Mouse (Mus musculus) heart, adult 9 months (tissue): ENCODE measurements at regions not wholly inside any gene's neighbourhood (a gene's known extent, or its start where the extent isn't known, plus 50 kb on each side); places are given as distances from the start of the nearest gene placed in this dataset.

Experiments
- DNase-seq, 2 experiments: peaks; one replicate each; pipeline ENCODE4 v3.0.0; 2022; ENCODE audit warnings: low spot score in 2 of 2

DNA sequence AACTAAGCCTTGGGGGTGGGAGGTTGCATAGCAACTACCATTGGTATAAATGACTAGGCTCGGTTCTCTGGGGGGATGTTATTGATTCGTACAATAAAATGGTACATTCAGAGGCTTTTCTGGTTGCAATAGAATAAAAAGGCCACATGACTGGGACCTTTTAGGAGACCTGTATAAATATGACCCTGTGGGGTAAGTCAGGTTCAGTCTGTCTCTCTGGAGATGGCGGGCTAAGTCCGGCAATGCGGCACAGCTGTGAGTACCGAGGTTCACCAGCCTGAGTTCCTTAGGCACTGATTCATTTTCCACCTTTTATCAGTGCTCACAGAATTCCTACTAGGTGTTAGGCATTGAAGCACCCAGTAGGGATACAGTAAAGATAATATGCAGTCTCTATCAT lies 115.5 kb downstream of the Qpct start:
- DNase-seq, result no peak

GRCm38 (mm10) chr17:79164874-79165553 lies 113.3 kb downstream of the Qpct start:
- no peak for DNase-seq

GRCm38 (mm10) chr17:79163983-79164382 lies 112.3 kb downstream of the Qpct start:
- DNase-seq, result no peak

DNA sequence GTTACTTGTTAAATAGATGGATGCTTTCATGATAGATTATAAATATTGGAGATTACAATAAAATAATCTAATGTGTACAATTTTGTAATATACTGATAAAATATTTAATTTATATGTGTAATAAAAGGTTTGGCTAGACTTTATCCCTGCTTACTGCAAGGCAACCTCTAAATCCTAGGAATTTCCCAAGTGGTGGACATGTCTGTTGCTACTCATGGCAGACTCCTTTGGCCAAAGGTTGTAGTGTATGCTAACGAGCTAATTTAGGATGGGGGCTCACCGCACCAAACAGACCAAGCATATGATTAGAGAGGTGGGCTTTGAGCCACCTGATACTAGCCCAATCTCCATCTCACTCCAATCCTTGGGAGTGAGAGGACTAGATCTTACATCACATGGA lies 102.4 kb downstream of the Qpct start:
- DNase-seq, result no peak

DNA sequence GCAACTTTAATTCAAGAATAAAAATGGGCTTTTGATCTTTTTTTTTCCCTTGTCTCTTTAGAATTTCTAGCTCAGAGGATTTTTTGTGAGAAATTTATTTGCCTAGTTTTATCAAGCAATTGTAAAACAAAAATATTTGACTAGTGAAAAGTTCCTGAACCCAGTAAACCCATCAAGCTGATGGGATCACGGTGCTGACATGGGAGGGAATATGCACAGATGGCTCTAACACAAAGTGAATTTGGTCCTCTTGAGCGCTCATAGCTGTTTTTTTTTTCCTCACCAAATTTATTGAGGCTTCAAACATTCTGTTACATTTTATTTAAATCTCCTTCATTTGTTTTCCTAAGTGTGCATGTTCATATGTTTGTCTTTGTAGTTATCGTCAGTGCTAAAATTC lies 101.1 kb downstream of the Qpct start:
- no peak for DNase-seq

- DNase-seq, result no peak
Observed at GRCm38 (mm10) chr17:79147883-79148282, 96.2 kb downstream of the Qpct start.

GRCm38 (mm10) chr17:79144913-79145625 lies 93.4 kb downstream of the Qpct start:
- DNase-seq, result no peak

DNA sequence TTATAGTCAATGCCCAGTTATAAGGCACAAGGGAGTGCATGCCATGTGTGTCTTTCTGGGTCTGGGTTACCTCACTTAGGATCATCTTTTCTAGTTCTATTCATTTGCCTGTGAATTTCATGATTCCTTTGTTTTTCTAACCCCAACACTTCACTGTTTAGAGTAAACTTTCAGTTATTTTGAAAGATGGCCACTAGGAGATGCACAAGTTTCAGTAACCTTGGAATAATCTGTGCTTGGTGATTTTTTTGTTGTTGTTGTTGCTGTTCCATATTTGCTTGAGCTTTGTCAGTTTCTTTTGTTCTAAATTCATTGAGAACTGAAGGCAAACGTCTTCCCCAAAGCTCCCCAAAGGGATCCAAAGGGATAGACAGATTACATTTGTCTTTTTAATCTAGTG lies 91.3 kb downstream of the Qpct start:
- no peak for DNase-seq
